Mouse (Mus musculus) intestine, embryonic 15.5 days (tissue): Measurements from ENCODE around the gene Mfsd1. TPM values are rescaled to one million over a fixed set of nuclear protein-coding genes. Genes with fewer than 3 reads are reported as not detected.

Experiments used
- ATAC-seq: fragments of 200-750 bp; cut with Nextera tagmentation; 2 replicates; pipeline ENCODE4 v1.8.0; 2017; ENCODE audit warnings: moderate TSS enrichment, moderate library complexity
- H3K27ac ChIP-seq: fragments of 300-500 bp; sonication (generic); 2 replicates; pipeline ENCODE4 v1.5.1; 2015; ENCODE audit warnings: mild to moderate bottlenecking, inconsistent platforms
- H3K27me3 ChIP-seq: fragments of 300-500 bp; sonication (generic); replicated peaks from 2 replicates; pipeline ENCODE4 v1.6.1; 2015; ENCODE audit warnings: inconsistent platforms
- H3K36me3 ChIP-seq: fragments of 300-500 bp; sonication (generic); 2 replicates; pipeline ENCODE4 v1.6.1; 2015; ENCODE audit warnings: inconsistent platforms
- H3K4me1 ChIP-seq: fragments of 300-500 bp; sonication (generic); replicated peaks from 2 replicates; pipeline ENCODE4 v1.6.1; 2015; ENCODE audit warnings: inconsistent platforms
- H3K4me2 ChIP-seq: fragments of 300-500 bp; sonication (generic); replicated peaks from 2 replicates; pipeline ENCODE4 v1.6.1; 2015; ENCODE audit warnings: mild to moderate bottlenecking, inconsistent platforms
- H3K4me3 ChIP-seq: fragments of 300-500 bp; sonication (generic); replicated peaks from 2 replicates; pipeline ENCODE4 v1.5.1; 2015; ENCODE audit warnings: inconsistent platforms
- H3K9ac ChIP-seq: fragments of 300-500 bp; sonication (generic); 2 replicates; pipeline ENCODE4 v1.6.1; 2015; ENCODE audit warnings: inconsistent platforms
- H3K9me3 ChIP-seq: fragments of 300-500 bp; sonication (generic); 2 replicates; pipeline ENCODE4 v1.6.1; 2016; ENCODE audit warnings: inconsistent platforms
- WGBS: fragments of 180-500 bp; shearing (Covaris S2); methylation state at CpG from one replicate; pipeline ENCODE4 v1.1.7; 2015; 5-methylcytosine and 5-hydroxymethylcytosine counted together
- polyA plus RNA-seq: library from polyadenylated mRNA; unstranded; fragments of >200 nt; fragmentation: Nextera tagmentation; extraction: Ambion mirVana; gene quantifications from 2 replicates; pipeline ENCODE4 v1.2.1, GENCODE M21; 2015

Mfsd1 gene
- polyA plus RNA-seq, 1 experiment from 2014 or later, result 54.8 TPM

- H3K9ac ChIP-seq, result no peak overlapping the region
- no peak overlapping the region for H3K27ac ChIP-seq
- H3K27me3 ChIP-seq, result no peaks in the 10 kb centered on the region; the same call in 1 of the 2 replicates
- ATAC-seq, result 0 out of 2 replicates have a peak, but pooled peaks have one; percentile 34
- no peaks in the 10 kb centered on the region for H3K9me3 ChIP-seq
- H3K36me3 ChIP-seq, result no peaks in the 10 kb centered on the region
- H3K4me2 ChIP-seq, result no peak overlapping the region
- no peak overlapping the region for H3K4me3 ChIP-seq
- 63% methylated on average over 4 of the region's 4 CpGs for WGBS
- no peaks in the 10 kb centered on the region for H3K4me1 ChIP-seq
Measured at GRCm38 (mm10) chr3:67572918-67573317, 9.6 kb upstream of the Mfsd1 start.

- no peak for ATAC-seq
- Histone ChIP-seq H3K36me3 (no peaks in the 10 kb centered on the region), H3K9ac (no peak overlapping the region), H3K9me3 (no peaks in the 10 kb centered on the region), H3K27ac (no peak overlapping the region), H3K4me1 (no peaks in the 10 kb centered on the region), H3K27me3 (no peaks in the 10 kb centered on the region; the same call in 1 of the 2 replicates), H3K4me3 (no peak overlapping the region), H3K4me2 (no peak overlapping the region)
- WGBS, result 2% methylated on average over 1 of the region's 1 CpGs
Measured at GRCm38 (mm10) chr3:67573523-67573922, 9.0 kb upstream of the Mfsd1 start.

GRCm38 (mm10) chr3:67576248-67576647 is 6.3 kb upstream of the Mfsd1 start:
- H3K9ac ChIP-seq, result no peak overlapping the region
- no peaks in the 10 kb centered on the region for H3K36me3 ChIP-seq
- H3K27me3 ChIP-seq, result no peaks in the 10 kb centered on the region; the same call in 1 of the 2 replicates
- H3K4me3 ChIP-seq, result no peak overlapping the region
- H3K4me1 ChIP-seq, result no peaks in the 10 kb centered on the region
- H3K9me3 ChIP-seq, result no peaks in the 10 kb centered on the region
- no peak for ATAC-seq
- H3K27ac ChIP-seq, result no peak overlapping the region
- H3K4me2 ChIP-seq, result no peak overlapping the region
- WGBS, result 89% methylated on average over 2 of the region's 2 CpGs

- H3K36me3 ChIP-seq, result no peaks in the 10 kb centered on the region
- no peaks in the 10 kb centered on the region; the same call in 1 of the 2 replicates for H3K27me3 ChIP-seq
- no peak for ATAC-seq
- H3K9me3 ChIP-seq, result no peaks in the 10 kb centered on the region
- WGBS, result 83% methylated on average over 6 of the region's 6 CpGs
- H3K9ac ChIP-seq, result no peak overlapping the region
- H3K27ac ChIP-seq, result no peak overlapping the region
- no peak overlapping the region for H3K4me3 ChIP-seq
- no peaks in the 10 kb centered on the region for H3K4me1 ChIP-seq
- H3K4me2 ChIP-seq, result no peak overlapping the region
Measured at GRCm38 (mm10) chr3:67576724-67577123, 5.8 kb upstream of the Mfsd1 start.

GRCm38 (mm10) chr3:67583125-67583845 is 744 bp downstream of the Mfsd1 start:
- WGBS, result 14% methylated on average over 16 of the region's 16 CpGs
- no peak for ATAC-seq
- no peaks in the 10 kb centered on the region for H3K36me3 ChIP-seq
- H3K4me1 ChIP-seq, result peaks cover 3% of the 10 kb centered on the region; the same call in 1 of the 2 replicates
- peak overlapping the region; percentile 75 for H3K27ac ChIP-seq
- peak overlapping the region; percentile 81 for H3K9ac ChIP-seq
- peak overlapping the region; percentile 93 for H3K4me3 ChIP-seq
- peak overlapping the region; percentile 80 for H3K4me2 ChIP-seq
- no peaks in the 10 kb centered on the region for H3K27me3 ChIP-seq
- no peaks in the 10 kb centered on the region for H3K9me3 ChIP-seq

GRCm38 (mm10) chr3:67583846-67584186 is 1.3 kb downstream of the Mfsd1 start:
- H3K27me3 ChIP-seq, result no peaks in the 10 kb centered on the region
- no peak overlapping the region for H3K9ac ChIP-seq
- H3K4me3 ChIP-seq, result no peak overlapping the region
- 74% methylated on average over 6 of the region's 6 CpGs for WGBS
- H3K27ac ChIP-seq, result no peak overlapping the region
- H3K9me3 ChIP-seq, result no peaks in the 10 kb centered on the region
- H3K36me3 ChIP-seq, result no peaks in the 10 kb centered on the region
- peak overlapping the region; percentile 80 for H3K4me2 ChIP-seq
- no peak for ATAC-seq
- H3K4me1 ChIP-seq, result peaks cover 3% of the 10 kb centered on the region; the same call in 1 of the 2 replicates

- peaks cover 3% of the 10 kb centered on the region; the same call in 1 of the 2 replicates for H3K4me1 ChIP-seq
Measured at GRCm38 (mm10) chr3:67586511-67586910, 4.0 kb downstream of the Mfsd1 start.

GRCm38 (mm10) chr3:67587430-67587829 is 4.9 kb downstream of the Mfsd1 start:
- no peaks in the 10 kb centered on the region for H3K9me3 ChIP-seq

More at GRCm38 (mm10) chr3:67586511-67586910, 4.0 kb downstream of the Mfsd1 start:
- no peak overlapping the region for H3K4me3 ChIP-seq
- no peak for ATAC-seq
- no peak overlapping the region for H3K27ac ChIP-seq
- H3K9me3 ChIP-seq, result no peaks in the 10 kb centered on the region
- H3K27me3 ChIP-seq, result no peaks in the 10 kb centered on the region
- WGBS, result 88% methylated on average over 2 of the region's 2 CpGs
- H3K9ac ChIP-seq, result no peak overlapping the region
- H3K4me2 ChIP-seq, result no peak overlapping the region
- 0 out of 2 replicates have a peak, but pooled peaks cover 6% of the 10 kb centered on the region for H3K36me3 ChIP-seq

GRCm38 (mm10) chr3:67601616-67602138 is 19.1 kb downstream of the Mfsd1 start:
- no peak overlapping the region for H3K9ac ChIP-seq
- no peaks in the 10 kb centered on the region for H3K9me3 ChIP-seq
- no peak for ATAC-seq
- no peak overlapping the region for H3K27ac ChIP-seq
- H3K4me2 ChIP-seq, result no peak overlapping the region
- H3K27me3 ChIP-seq, result no peaks in the 10 kb centered on the region
- no peaks in the 10 kb centered on the region for H3K4me1 ChIP-seq
- H3K4me3 ChIP-seq, result no peak overlapping the region
- H3K36me3 ChIP-seq, result peaks cover 10% of the 10 kb centered on the region; the same call in 1 of the 2 replicates
- 58% methylated on average over 13 of the region's 13 CpGs for WGBS

More at GRCm38 (mm10) chr3:67587430-67587829, 4.9 kb downstream of the Mfsd1 start:
- Histone ChIP-seq H3K36me3 (0 out of 2 replicates have a peak, but pooled peaks cover 6% of the 10 kb centered on the region), H3K27ac (no peak overlapping the region), H3K4me1 (peaks cover 3% of the 10 kb centered on the region; the same call in 1 of the 2 replicates), H3K4me3 (no peak overlapping the region), H3K27me3 (no peaks in the 10 kb centered on the region), H3K4me2 (no peak overlapping the region), H3K9ac (no peak overlapping the region)
- no peak for ATAC-seq
- 86% methylated on average over 9 of the region's 9 CpGs for WGBS

- no peak overlapping the region for H3K27ac ChIP-seq
Measured at GRCm38 (mm10) chr3:67618222-67618621, 35.7 kb downstream of the Mfsd1 start.

GRCm38 (mm10) chr3:67624629-67625028 is 42.1 kb downstream of the Mfsd1 start:
- Histone ChIP-seq H3K36me3 (no peaks in the 10 kb centered on the region), H3K9ac (no peak overlapping the region), H3K4me1 (no peaks in the 10 kb centered on the region), H3K9me3 (no peaks in the 10 kb centered on the region), H3K27ac (no peak overlapping the region), H3K4me2 (no peak overlapping the region), H3K4me3 (no peak overlapping the region), H3K27me3 (no peaks in the 10 kb centered on the region)
- WGBS, result 87% methylated on average over 1 of the region's 1 CpGs
- no peak for ATAC-seq

More at GRCm38 (mm10) chr3:67618222-67618621, 35.7 kb downstream of the Mfsd1 start:
- H3K4me1 ChIP-seq, result no peaks in the 10 kb centered on the region
- H3K4me2 ChIP-seq, result no peak overlapping the region
- H3K9ac ChIP-seq, result no peak overlapping the region
- no peaks in the 10 kb centered on the region for H3K9me3 ChIP-seq
- ATAC-seq, result no peak
- H3K4me3 ChIP-seq, result no peak overlapping the region
- H3K27me3 ChIP-seq, result no peaks in the 10 kb centered on the region
- no peaks in the 10 kb centered on the region for H3K36me3 ChIP-seq

- Histone ChIP-seq H3K9ac (no peak overlapping the region), H3K4me3 (no peak overlapping the region), H3K36me3 (no peaks in the 10 kb centered on the region), H3K27ac (no peak overlapping the region), H3K9me3 (no peaks in the 10 kb centered on the region), H3K4me2 (no peak overlapping the region), H3K4me1 (no peaks in the 10 kb centered on the region), H3K27me3 (no peaks in the 10 kb centered on the region)
- 88% methylated on average over 3 of the region's 3 CpGs for WGBS
- ATAC-seq, result no peak
Measured at GRCm38 (mm10) chr3:67643135-67643534, 60.6 kb downstream of the Mfsd1 start.
